Mouse (Mus musculus) heart, adult 18-20 months (tissue): ENCODE data around the gene Rasa2. TPM values are rescaled to one million over a fixed set of nuclear protein-coding genes. Genes with fewer than 3 reads are reported as not detected.
"Not testable (repeated sequence)": the region's sequence is repeated elsewhere in the genome, so short reads cannot be mapped to it uniquely, and the experiment has no call there.

Experiments
- DNase-seq, 2 experiments: peaks; one replicate each; pipeline ENCODE4 v3.0.0; 2021 to 2022; ENCODE audit warnings: mixed read lengths in 1 of 2
- total RNA-seq, 2 experiments: library from RNA; stranded (reverse); gene quantifications; 2 replicates each; pipeline ENCODE4 v1.2.3; 2021

The Rasa2 gene
- total RNA-seq, 2 experiments from 2014 or later, result 3.9 to 5.9 TPM

GRCm38 (mm10) chr9:96526011-96526410 is 105.4 kb downstream of the Rasa2 start:
- DNase-seq, result no peak

DNA sequence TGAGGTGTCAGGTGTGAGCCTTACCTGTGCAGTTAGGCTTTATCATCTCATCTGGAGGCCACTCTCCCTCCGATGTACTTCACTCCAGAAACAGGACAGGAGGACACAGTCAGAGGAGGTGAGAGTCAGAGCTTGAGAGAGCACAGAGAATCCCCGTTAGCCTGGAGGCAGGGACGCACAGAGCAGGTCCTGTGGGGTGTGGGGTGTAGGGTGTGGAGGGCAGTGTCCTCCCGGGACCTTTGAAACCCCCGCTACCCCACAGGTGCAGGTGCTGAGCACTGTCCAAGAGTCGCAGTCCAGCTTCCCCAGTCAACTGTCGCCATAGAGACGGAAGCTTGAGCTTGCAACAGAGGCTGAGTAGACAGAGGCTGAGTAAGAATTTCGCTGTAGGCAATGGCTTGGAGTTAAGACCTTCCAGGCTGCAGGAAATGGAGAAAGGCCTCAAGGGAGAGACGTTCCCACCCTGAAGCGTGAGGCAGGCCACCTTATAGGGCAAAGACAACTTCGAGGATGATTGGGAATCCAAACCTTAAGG is 106.4 kb downstream of the Rasa2 start, which contains the start of gene Gm28729:
Gm28729 (minus strand) TSS at position 293 of the 535 bp plus-strand sequence.
- DNase-seq, result no peak

GRCm38 (mm10) chr9:96523148-96523547 is 108.3 kb downstream of the Rasa2 start:
- DNase-seq, result no peak

- not testable (repeated sequence) for DNase-seq
Measured at GRCm38 (mm10) chr9:96521574-96521973, 109.8 kb downstream of the Rasa2 start.

GRCm38 (mm10) chr9:96517429-96517828 is 114.0 kb downstream of the Rasa2 start:
- no peak for DNase-seq

GRCm38 (mm10) chr9:96516806-96517205 is 114.6 kb downstream of the Rasa2 start:
- no peak for DNase-seq

GRCm38 (mm10) chr9:96515737-96516136 is 115.7 kb downstream of the Rasa2 start:
- no peak for DNase-seq

- no peak for DNase-seq
Measured at GRCm38 (mm10) chr9:96514278-96514677, 117.1 kb downstream of the Rasa2 start.

- DNase-seq, result no peak
Measured at GRCm38 (mm10) chr9:96506011-96506498, 125.4 kb downstream of the Rasa2 start.

- DNase-seq, result no peak
Measured at GRCm38 (mm10) chr9:96505156-96505555, 126.3 kb downstream of the Rasa2 start.

DNA sequence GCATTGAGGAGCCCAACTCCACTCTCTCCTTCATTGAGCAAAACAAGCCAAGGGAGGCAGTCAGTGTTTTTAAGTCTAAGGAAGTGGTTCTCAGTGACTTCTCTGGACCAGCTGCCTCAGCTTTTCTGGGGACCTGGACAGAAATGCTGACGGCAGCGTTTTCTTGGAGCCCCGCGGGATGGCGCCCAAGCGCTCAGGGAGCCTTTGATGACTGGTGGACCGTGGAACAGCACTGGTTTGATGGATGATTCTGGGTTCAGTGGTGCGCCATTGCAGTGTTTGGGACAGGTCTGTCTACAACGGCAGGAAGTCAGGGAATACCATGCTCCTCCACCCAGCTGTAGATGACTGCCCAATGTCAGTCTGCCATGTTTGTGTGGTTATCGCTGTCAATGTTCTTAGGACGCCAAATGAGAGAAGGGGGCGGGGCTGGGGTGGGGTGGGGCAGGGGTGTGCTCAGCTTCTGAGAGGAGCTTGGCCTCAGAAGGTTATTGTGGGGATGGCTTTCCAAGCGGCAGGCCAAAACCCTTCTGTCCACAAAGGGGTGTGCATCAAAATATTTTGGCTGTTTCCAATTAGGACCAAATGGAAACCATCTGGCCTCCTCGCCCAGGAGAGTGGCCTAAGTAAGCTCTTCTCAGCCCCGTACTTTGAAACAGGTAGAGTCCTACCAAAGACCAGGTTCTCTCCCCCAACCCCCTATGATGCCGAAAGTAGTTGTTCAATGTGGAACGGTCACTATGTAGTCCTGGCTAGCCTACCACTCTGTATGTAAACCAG is 127.1 kb downstream of the Rasa2 start:
- DNase-seq, result no peak

DNA sequence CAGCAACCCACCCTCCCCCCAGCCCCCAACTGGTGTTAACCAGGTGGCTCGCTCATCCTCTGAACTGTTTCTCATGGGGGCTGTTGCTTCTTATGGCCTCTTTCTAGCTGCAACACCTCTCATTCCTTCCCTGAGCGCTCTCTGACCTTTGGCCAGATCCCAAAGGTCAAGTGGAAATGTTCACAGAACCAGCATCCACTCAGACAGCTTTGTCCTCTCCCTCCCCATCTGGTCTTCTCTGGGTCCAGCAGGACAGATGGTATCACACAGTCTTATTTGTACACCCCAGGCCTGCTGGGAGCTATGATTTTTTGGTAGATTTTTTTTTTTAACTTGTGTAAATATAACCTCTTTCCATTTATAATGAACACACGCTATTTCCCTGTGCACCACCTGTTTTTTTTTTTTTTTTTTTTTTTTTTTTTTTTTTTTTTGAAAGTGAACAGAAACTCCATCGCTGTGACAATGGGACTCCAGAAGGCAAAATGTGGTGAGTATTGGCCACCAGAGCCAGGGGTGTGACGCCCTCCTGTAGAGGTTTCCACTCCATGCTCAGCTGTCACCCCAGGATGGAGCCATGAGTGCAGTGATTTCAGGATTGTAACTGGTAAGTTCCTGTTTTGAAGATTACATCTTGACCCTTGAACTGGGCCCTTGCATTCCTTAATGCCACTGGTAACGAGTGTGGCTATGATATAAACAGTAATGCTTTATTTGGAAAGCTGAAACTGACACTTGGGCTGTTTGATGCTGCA is 128.4 kb downstream of the Rasa2 start:
- no peak for DNase-seq

DNA sequence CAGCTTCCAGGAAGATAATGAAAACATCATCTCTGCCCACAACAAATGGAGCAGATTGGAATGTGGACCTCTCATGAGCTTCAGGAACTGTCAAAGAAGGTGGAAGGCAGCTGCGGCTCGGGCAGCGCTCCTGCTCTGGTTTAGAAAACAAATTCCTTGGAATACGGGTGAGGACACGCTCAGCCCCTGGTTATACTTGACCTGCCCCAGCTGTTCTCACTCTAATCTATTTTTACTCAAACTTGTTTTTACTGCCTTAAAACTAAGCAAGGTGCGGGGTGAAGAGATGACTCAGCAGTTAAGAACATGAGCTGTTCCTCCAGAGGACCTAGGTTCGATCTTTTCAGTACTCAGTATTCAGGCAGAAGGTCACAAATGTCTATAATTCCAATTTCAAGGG is 130.2 kb downstream of the Rasa2 start:
- DNase-seq, result no peak

GRCm38 (mm10) chr9:96493212-96493611 is 138.2 kb downstream of the Rasa2 start:
- DNase-seq, result no peak

DNA sequence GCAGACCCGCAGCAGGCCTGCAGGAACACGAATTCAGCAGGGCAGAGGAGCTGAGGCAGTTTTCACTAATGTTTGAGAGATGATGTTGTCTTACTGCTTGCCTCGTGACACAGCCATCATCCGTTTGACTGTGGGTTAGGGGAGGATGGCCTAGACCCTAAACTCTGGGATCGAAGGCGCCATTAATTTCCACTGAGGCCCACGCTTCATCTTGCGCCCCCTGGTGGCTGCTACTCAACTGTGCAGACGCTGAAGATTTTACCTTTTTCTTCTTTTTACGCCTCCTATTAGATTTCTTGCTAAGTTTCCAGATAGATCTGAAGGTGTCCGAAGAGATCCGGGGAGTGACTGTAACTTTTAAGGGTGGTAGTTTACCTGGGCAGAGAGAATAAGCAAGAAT is 139.6 kb downstream of the Rasa2 start:
- DNase-seq, result peak; percentile 10 to 68

Other genes with a start within 250 kb of the Rasa2 start
- gene Rnf7, start 152.9 kb downstream of the Rasa2 start, total RNA-seq, result 10 to 100 TPM; 71.2 to 86.4 TPM
- gene Gm28729, start 106.4 kb downstream of the Rasa2 start, total RNA-seq, result not detected
- gene Zbtb38, start 121.2 kb upstream of the Rasa2 start, total RNA-seq, result 10 to 100 TPM; 34.7 to 42.9 TPM